Mouse (Mus musculus) WW6 (cell line): ENCODE results near the gene Wiz.

ENCODE experiments used
- DNase-seq: peaks from one replicate; pipeline ENCODE4 v3.0.0-alpha.2; 2013; ENCODE audit warnings: low read depth, low spot score

Gene Wiz

GRCm38 (mm10) chr17:32349851-32350381 is 39.3 kb downstream of the Wiz start:
- no peak for DNase-seq

DNA sequence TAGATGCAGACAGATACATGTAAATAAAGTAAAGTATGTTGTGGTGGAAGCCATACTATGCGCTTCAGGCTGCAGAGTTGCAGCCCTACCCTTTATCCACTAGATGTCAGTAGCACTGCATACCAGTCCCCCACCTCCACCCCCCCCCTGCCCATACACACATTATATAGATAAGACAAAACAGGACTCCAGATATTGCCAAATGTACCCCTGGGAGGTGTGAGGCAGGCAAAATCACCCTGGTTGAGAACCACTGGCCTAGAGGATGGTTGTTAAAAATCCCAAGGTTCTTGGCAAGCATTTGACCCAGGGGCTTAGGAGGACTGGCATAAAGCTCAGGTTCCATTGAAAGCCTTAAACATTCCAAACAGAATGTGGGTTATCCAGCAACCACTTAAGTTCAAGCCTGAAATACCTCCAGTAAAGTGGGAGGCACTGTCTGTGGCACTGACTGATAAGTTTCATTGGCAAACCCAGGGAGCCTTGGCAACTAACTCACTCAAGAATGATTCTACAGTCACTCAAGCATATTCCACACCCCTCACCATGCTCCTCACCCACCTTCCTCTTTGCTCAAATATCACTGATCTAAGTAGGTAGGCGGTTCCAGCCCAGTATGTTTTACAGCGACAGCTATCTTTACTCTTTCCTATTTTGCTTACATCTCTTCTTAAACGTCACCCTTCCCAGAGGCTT is 40.1 kb downstream of the Wiz start:
- no peak for DNase-seq

GRCm38 (mm10) chr17:32348406-32348805 is 40.8 kb downstream of the Wiz start:
- DNase-seq: no peak

DNA sequence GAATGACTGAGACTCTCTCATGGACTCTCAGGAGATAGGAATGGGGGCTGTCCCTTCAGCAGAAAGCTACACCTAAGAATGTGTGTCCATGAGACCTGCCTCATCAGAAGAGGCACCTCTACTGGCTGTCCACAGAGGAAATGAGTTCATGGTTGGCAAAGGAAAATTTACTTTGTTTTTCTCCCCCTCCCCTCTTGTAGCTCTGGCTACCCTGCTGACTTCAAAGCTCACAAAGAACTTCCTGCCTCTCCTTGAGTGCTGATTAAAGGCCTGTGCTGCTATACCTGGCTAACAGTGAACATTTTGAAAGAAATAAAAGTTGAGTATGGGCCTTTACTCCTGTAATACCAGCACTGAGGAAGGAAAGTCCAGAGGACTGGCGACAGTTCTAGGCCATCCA is 48.1 kb downstream of the Wiz start:
- no peak for DNase-seq

DNA sequence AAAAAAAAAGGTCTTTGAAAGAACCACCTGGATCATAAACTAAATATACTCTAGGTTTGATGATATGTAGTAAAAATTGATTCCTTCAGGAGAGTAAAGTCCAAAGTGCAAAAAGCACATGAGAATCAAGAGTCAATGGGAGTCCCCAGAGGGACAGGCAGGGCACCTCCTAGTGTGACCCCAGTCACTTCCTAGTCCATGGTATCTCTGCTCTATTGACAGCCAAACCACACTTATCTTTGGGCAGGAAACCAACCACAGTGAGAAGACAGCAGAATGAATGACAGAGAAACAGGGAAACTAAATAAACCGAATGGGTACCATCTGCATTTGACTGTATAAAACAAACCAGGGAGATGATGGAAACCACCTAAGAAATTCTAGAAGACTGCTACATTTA is 49.1 kb downstream of the Wiz start:
- no peak for DNase-seq

- no peak for DNase-seq
Observed at GRCm38 (mm10) chr17:32335869-32336268, 53.4 kb downstream of the Wiz start.

DNA sequence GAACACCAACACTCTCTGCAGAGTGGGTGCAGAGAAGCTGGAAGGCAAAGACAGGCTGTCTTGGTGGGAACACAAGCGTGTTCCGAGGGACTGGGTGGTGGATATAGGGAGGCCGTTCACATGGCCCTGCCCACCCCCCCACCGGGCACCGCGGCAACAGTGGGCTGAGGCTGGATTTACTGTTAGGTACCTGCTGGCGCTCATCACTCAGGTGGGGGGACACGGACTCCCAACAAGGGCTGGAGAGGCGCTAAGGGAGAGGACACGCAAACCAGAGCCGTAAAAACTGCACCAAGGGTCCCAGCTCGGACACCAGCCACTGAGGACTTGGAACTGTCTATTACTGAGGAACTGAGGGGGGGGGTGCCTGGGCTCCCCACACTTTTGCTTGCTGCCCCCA is 54.3 kb downstream of the Wiz start:
- DNase-seq: no peak

DNA sequence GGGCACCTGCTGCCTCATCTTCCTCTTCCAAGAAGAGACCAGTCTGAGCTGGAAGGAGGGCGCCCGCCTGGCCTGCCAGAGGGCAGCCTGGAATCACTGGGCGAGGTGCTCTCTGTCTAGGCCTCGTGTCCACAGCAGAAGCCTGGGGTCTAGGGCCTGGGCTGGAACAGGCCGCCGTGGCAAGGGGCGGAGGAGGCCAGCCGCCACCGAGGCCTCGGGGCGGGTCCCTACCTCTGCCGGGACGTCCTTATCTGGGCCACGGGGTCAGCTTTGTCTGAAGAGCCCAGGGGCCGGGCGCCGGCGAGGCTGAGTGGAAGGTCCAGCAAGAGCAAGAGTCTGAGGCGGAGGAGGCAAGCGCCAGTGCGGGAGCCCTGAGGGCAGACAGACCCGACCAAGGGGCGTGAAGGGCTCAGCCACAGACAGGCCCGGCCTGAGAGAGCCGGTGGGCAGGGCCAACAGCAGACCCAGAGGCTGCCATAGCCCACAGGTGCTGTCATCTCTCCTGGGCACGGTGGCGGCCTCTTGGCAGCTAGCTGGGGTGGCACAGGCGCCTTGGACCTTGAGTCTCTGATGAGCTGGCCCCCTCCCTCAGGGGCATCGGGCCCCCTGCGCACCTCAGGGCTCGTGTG is 55.5 kb downstream of the Wiz start:
- DNase-seq: no peak

GRCm38 (mm10) chr17:32327501-32327900 is 61.7 kb downstream of the Wiz start:
- DNase-seq: no peak

- no peak for DNase-seq
Observed at GRCm38 (mm10) chr17:32322809-32323208, 66.4 kb downstream of the Wiz start.

GRCm38 (mm10) chr17:32321836-32322235 is 67.4 kb downstream of the Wiz start:
- DNase-seq: no peak

DNA sequence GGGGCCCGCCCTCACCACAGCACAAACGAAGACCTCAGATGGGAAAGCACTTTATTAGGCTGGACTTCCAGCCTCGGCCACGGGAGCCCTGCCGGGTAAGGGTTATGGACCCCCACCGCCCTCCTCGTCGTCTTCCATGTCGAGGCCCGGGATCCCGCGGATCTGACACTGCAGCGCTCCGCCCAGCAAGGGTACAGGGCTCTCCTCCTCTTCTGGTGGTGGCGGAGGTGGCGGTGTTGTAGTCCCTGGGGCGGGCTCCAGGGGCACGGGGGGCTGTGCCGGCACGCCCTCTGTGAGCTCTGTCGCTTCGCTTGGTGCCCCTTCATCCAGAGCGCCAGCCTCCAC is 67.9 kb downstream of the Wiz start:
- no peak for DNase-seq

GRCm38 (mm10) chr17:32320597-32321389 is 68.4 kb downstream of the Wiz start, which contains the start of gene Akap8:
Akap8 (minus strand) TSS chr17:32321238.
- DNase-seq: peak; percentile 96

GRCm38 (mm10) chr17:32319950-32320349 is 69.3 kb downstream of the Wiz start:
- no peak for DNase-seq

GRCm38 (mm10) chr17:32317708-32318107 is 71.5 kb downstream of the Wiz start:
- DNase-seq: no peak

GRCm38 (mm10) chr17:32317032-32317431 is 72.2 kb downstream of the Wiz start:
- no peak for DNase-seq

GRCm38 (mm10) chr17:32315560-32315959 is 73.7 kb downstream of the Wiz start:
- DNase-seq: no peak

- no peak for DNase-seq
Observed at GRCm38 (mm10) chr17:32313892-32314291, 75.3 kb downstream of the Wiz start.

GRCm38 (mm10) chr17:32312801-32313200 is 76.4 kb downstream of the Wiz start:
- no peak for DNase-seq

DNA sequence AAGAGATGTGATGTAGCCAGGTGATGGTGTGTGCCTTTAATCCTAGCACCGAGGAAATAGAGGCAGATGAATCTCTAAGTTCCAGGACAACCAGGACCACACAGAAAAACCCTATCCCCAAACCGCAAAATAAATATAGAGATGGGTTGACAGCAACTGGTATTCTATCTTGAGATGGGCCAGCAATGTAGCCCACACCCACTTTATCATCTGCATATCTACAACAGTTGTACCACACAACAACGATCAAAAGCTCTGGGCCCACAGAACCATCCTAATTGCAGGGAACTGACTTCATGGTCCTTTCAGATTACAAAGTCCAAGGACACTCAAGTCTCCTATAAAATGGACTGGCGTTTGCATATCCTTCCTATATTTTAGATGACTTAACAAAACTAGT is 81.3 kb downstream of the Wiz start:
- no peak for DNase-seq
